Mouse (Mus musculus): Measurements from ENCODE around the gene Tspan11.

- TF ChIP-seq POLR2A (IDR thresholded peaks at IDR 0.05; ENCODE audit: control insufficient read depth, extremely low read depth, insufficient read depth, low read length, poor library complexity) (no peak), CTCF (IDR thresholded peaks at IDR 0.05; ENCODE audit: borderline replicate concordance, control insufficient read depth, extremely low read depth, insufficient read depth, low read length, poor library complexity) (no peak)
Measured at GRCm38 (mm10) chr6:127992993-127993392, 105.6 kb downstream of the Tspan11 start.

Measured in thymus, adult 2 months (tissue).